Mouse (Mus musculus) ES-E14 (cell line): ENCODE results near the gene Fam83b.

Experiments used
- HCFC1 ChIP-seq: IDR thresholded peaks from 2 replicates; pipeline ENCODE4 v1.6.1; 2012; ENCODE audit warnings: low read length, inconsistent platforms, borderline replicate concordance; ENCODE audit not compliant: insufficient read depth
- MAFK ChIP-seq: IDR thresholded peaks from 2 replicates; pipeline ENCODE4 v1.6.1; 2014; ENCODE audit warnings: mild to moderate bottlenecking, low read depth, low read length, inconsistent platforms; ENCODE audit not compliant: insufficient read depth

DNA sequence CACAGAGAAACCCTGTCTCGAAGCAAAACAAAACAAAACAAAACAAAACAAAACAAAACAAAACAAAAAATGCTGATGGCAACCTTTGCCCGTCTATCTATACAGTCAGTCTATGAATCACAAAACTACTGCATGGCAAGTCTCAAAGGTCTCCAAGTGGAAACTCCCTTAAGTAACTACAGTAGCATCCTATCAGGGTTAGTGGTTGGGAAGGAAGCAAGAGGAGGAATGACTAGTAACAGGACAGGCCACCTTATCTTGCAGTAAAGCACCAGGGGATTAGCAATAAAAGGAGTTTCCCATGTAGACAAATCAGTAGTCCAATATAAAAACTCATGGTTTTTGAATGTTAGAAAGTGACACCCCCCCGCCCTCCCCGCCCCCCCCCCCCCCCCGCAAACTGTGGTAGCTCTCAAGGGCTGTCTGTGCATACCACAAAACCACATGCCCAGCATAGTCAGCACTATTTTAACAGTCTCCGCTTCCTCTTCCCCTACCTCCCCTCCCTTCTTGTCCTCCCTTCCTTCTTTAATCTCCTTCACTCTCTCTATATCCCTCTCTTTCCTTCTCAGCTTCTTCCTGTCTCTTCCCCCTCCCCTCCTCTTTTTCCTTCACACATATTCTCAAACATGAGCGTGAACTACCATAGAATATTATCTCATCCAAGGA is 26.8 kb downstream of the Fam83b start:
- TF ChIP-seq HCFC1 (no peak), MAFK (no peak)
